Mouse (Mus musculus): ENCODE measurements around the gene Gm28230. TPM values are rescaled to one million over a fixed set of nuclear protein-coding genes. Genes with fewer than 3 reads are reported as not detected.

Gene Gm28230
- polyA plus RNA-seq, 1 experiment from 2014 or later, result not detected

- no peak for TF ChIP-seq CTCF (IDR thresholded peaks at IDR 0.05; ENCODE audit: low read depth)
- H3K4me2 ChIP-seq (replicated peaks; ENCODE audit: low read depth), result peak overlapping the region; percentile 60
- H3K4me1 ChIP-seq (replicated peaks; ENCODE audit: control insufficient read depth, insufficient read depth, low read length), result no peaks in the 10 kb centered on the region
- H3K27me3 ChIP-seq (replicated peaks; ENCODE audit: control insufficient read depth, insufficient read depth, low read length), result peaks cover 99% of the 10 kb centered on the region
- H3K36me3 ChIP-seq (ENCODE audit: control insufficient read depth, insufficient read depth), result no peaks in the 10 kb centered on the region
- peak; percentile 39; the same call in 1 of the 2 replicates for ATAC-seq
- WGBS, result 1% methylated on average over 78 of the region's 78 CpGs
- no peaks in the 10 kb centered on the region for H3K9me3 ChIP-seq (ENCODE audit: control insufficient read depth)
- H3K4me3 ChIP-seq (ENCODE audit: low read depth, low read length), result peak overlapping the region; percentile 40
- H3K9ac ChIP-seq (ENCODE audit: low read depth, low read length), result no peak overlapping the region
- no peak overlapping the region for H3K27ac ChIP-seq (ENCODE audit: low read depth, low read length)
These were observed 44.7 kb upstream of the Gm28230 start for GRCm38 (mm10) chr2:74681594-74682531.

DNA sequence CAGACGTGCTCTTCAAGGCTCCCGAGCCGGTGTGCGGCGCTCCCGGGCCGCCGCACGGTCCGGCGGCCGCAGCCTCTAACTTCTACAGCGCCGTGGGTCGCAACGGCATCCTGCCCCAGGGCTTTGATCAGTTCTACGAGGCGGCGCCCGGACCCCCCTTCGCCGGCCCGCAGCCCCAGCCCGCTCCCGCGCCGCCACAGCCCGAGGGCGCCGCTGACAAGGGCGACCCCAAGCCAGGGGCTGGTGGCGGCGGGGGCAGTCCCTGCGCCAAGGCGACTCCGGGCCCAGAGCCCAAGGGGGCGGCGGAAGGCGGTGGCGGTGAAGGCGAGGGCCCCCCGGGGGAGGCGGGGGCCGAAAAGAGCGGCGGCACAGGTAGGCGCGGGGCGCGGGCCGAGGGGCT is 43.7 kb upstream of the Gm28230 start:
- under 1% methylated on average over 48 of the region's 51 CpGs for WGBS
- Histone ChIP-seq H3K4me3 (ENCODE audit: low read depth, low read length) (peak overlapping the region; percentile 40), H3K9ac (ENCODE audit: low read depth, low read length) (no peak overlapping the region), H3K4me1 (replicated peaks; ENCODE audit: control insufficient read depth, insufficient read depth, low read length) (no peaks in the 10 kb centered on the region), H3K27me3 (replicated peaks; ENCODE audit: control insufficient read depth, insufficient read depth, low read length) (peaks cover 99% of the 10 kb centered on the region), H3K4me2 (replicated peaks; ENCODE audit: low read depth) (peak overlapping the region; percentile 60), H3K36me3 (ENCODE audit: control insufficient read depth, insufficient read depth) (no peaks in the 10 kb centered on the region), H3K9me3 (ENCODE audit: control insufficient read depth) (no peaks in the 10 kb centered on the region), H3K27ac (ENCODE audit: low read depth, low read length) (no peak overlapping the region; the same call in 1 of the 2 replicates)
- no peak for ATAC-seq
- TF ChIP-seq CTCF (IDR thresholded peaks at IDR 0.05; ENCODE audit: low read depth), result no peak

DNA sequence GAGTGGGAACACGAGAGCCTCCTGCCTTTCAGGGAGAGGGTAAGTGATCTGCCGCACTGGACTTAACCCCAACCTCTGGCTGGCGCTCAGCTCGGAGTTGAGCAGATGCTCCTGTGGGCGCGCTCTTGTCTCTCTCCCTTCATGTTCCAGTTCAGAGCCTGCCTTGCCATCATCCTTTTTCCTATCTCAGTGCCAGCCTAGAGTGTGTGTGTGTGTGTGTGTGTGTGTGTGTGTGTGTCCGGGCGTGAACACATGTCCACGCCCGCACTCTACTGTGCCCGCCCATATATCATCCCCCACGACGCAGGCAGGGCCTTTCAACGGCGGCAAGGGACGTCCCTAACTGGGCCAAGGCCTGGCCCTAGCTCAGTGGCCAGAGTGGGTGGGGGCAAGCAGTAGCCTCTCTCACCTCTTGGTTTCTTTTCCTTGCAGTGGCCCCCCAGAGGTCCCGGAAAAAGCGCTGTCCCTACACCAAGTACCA is 43.0 kb upstream of the Gm28230 start:
- peak overlapping the region; percentile 40 for H3K4me3 ChIP-seq (ENCODE audit: low read depth, low read length)
- 2% methylated on average over 18 of the region's 18 CpGs for WGBS
- H3K9ac ChIP-seq (ENCODE audit: low read depth, low read length), result no peak overlapping the region
- ATAC-seq, result no peak
- no peaks in the 10 kb centered on the region for H3K36me3 ChIP-seq (ENCODE audit: control insufficient read depth, insufficient read depth)
- no peak for TF ChIP-seq CTCF (IDR thresholded peaks at IDR 0.05; ENCODE audit: low read depth)
- H3K27ac ChIP-seq (ENCODE audit: low read depth, low read length), result no peak overlapping the region
- H3K4me1 ChIP-seq (replicated peaks; ENCODE audit: control insufficient read depth, insufficient read depth, low read length), result no peaks in the 10 kb centered on the region
- no peak overlapping the region for H3K4me2 ChIP-seq (replicated peaks; ENCODE audit: low read depth)
- H3K27me3 ChIP-seq (replicated peaks; ENCODE audit: control insufficient read depth, insufficient read depth, low read length), result peaks cover 99% of the 10 kb centered on the region
- H3K9me3 ChIP-seq (ENCODE audit: control insufficient read depth), result no peaks in the 10 kb centered on the region

- 6% methylated on average over 12 of the region's 12 CpGs for WGBS
- H3K27ac ChIP-seq (ENCODE audit: low read depth, low read length), result no peak overlapping the region
- TF ChIP-seq CTCF (IDR thresholded peaks at IDR 0.05; ENCODE audit: low read depth), result no peak
- H3K9me3 ChIP-seq (ENCODE audit: control insufficient read depth), result no peaks in the 10 kb centered on the region
- no peak for ATAC-seq
- H3K4me2 ChIP-seq (replicated peaks; ENCODE audit: low read depth), result no peak overlapping the region
- peaks cover 99% of the 10 kb centered on the region for H3K27me3 ChIP-seq (replicated peaks; ENCODE audit: control insufficient read depth, insufficient read depth, low read length)
- H3K9ac ChIP-seq (ENCODE audit: low read depth, low read length), result no peak overlapping the region
- no peaks in the 10 kb centered on the region for H3K4me1 ChIP-seq (replicated peaks; ENCODE audit: control insufficient read depth, insufficient read depth, low read length)
- no peaks in the 10 kb centered on the region for H3K36me3 ChIP-seq (ENCODE audit: control insufficient read depth, insufficient read depth)
- no peak overlapping the region for H3K4me3 ChIP-seq (ENCODE audit: low read depth, low read length)
These were observed 42.4 kb upstream of the Gm28230 start for GRCm38 (mm10) chr2:74684106-74684505.

- no peak overlapping the region for H3K27ac ChIP-seq (ENCODE audit: low read depth, low read length)
- H3K4me1 ChIP-seq (replicated peaks; ENCODE audit: control insufficient read depth, insufficient read depth, low read length), result no peaks in the 10 kb centered on the region
- no peak for ATAC-seq
- no peaks in the 10 kb centered on the region for H3K36me3 ChIP-seq (ENCODE audit: control insufficient read depth, insufficient read depth)
- H3K9ac ChIP-seq (ENCODE audit: low read depth, low read length), result no peak overlapping the region
- 12% methylated on average over 4 of the region's 4 CpGs for WGBS
- peaks cover 99% of the 10 kb centered on the region for H3K27me3 ChIP-seq (replicated peaks; ENCODE audit: control insufficient read depth, insufficient read depth, low read length)
- H3K4me2 ChIP-seq (replicated peaks; ENCODE audit: low read depth), result no peak overlapping the region
- no peak for TF ChIP-seq CTCF (IDR thresholded peaks at IDR 0.05; ENCODE audit: low read depth)
- H3K9me3 ChIP-seq (ENCODE audit: control insufficient read depth), result no peaks in the 10 kb centered on the region
- no peak overlapping the region for H3K4me3 ChIP-seq (ENCODE audit: low read depth, low read length)
These were observed 41.4 kb upstream of the Gm28230 start for GRCm38 (mm10) chr2:74685059-74685603.

- no peak overlapping the region for H3K4me3 ChIP-seq (ENCODE audit: low read depth, low read length)
- no peak overlapping the region for H3K4me2 ChIP-seq (replicated peaks; ENCODE audit: low read depth)
These were observed 40.1 kb upstream of the Gm28230 start for GRCm38 (mm10) chr2:74686301-74686987.

More at GRCm38 (mm10) chr2:74686301-74686987, 40.1 kb upstream of the Gm28230 start:
- no peak for ATAC-seq
- H3K9ac ChIP-seq (ENCODE audit: low read depth, low read length), result no peak overlapping the region
- H3K36me3 ChIP-seq (ENCODE audit: control insufficient read depth, insufficient read depth), result no peaks in the 10 kb centered on the region
- no peak overlapping the region for H3K27ac ChIP-seq (ENCODE audit: low read depth, low read length)
- H3K9me3 ChIP-seq (ENCODE audit: control insufficient read depth), result no peaks in the 10 kb centered on the region
- no peaks in the 10 kb centered on the region for H3K4me1 ChIP-seq (replicated peaks; ENCODE audit: control insufficient read depth, insufficient read depth, low read length)
- WGBS, result 8% methylated on average over 17 of the region's 17 CpGs
- peaks cover 97% of the 10 kb centered on the region for H3K27me3 ChIP-seq (replicated peaks; ENCODE audit: control insufficient read depth, insufficient read depth, low read length)
- TF ChIP-seq CTCF (IDR thresholded peaks at IDR 0.05; ENCODE audit: low read depth), result peak; percentile 74
